Mouse (Mus musculus): ENCODE measurements around the gene Rpe.
"Not testable (repeated sequence)": the region's sequence is repeated elsewhere in the genome, so short reads cannot be mapped to it uniquely, and the experiment has no call there.

The Rpe gene

GRCm38 (mm10) chr1:66700693-66701575, at the start of gene Rpe:
Gene Rpe (plus strand): TSS chr1:66700831.
- peak; percentile 97 for DNase-seq

- no peak for DNase-seq
Observed at GRCm38 (mm10) chr1:66655119-66655746, 45.4 kb upstream of the Rpe start.

- no peak for DNase-seq
Observed at GRCm38 (mm10) chr1:66655747-66656119, 44.9 kb upstream of the Rpe start.

- no peak for DNase-seq
Observed at GRCm38 (mm10) chr1:66671475-66671874, 29.2 kb upstream of the Rpe start.

- no peak for DNase-seq
Observed at GRCm38 (mm10) chr1:66672812-66673211, 27.8 kb upstream of the Rpe start.

GRCm38 (mm10) chr1:66677928-66678327, 22.7 kb upstream of the Rpe start:
- DNase-seq = no peak

- DNase-seq = no peak
Observed at GRCm38 (mm10) chr1:66678662-66679061, 22.0 kb upstream of the Rpe start.

- DNase-seq = no peak
Observed at GRCm38 (mm10) chr1:66682974-66683373, 17.7 kb upstream of the Rpe start.

GRCm38 (mm10) chr1:66691772-66692171, 8.9 kb upstream of the Rpe start:
- DNase-seq = no peak

- DNase-seq = no peak
Observed at GRCm38 (mm10) chr1:66692308-66692707, 8.3 kb upstream of the Rpe start.

- DNase-seq = no peak
Observed at GRCm38 (mm10) chr1:66692780-66693392, 7.7 kb upstream of the Rpe start.

GRCm38 (mm10) chr1:66694266-66694665, 6.4 kb upstream of the Rpe start:
- DNase-seq = peak; percentile 22

- no peak for DNase-seq
Observed at GRCm38 (mm10) chr1:66695296-66695695, 5.3 kb upstream of the Rpe start.

- not testable (repeated sequence) for DNase-seq
Observed at GRCm38 (mm10) chr1:66699630-66700029, 1.0 kb upstream of the Rpe start.

GRCm38 (mm10) chr1:66700149-66700692, 410 bp upstream of the Rpe start:
- DNase-seq = no peak

GRCm38 (mm10) chr1:66701576-66701940, 927 bp downstream of the Rpe start:
- DNase-seq = no peak

GRCm38 (mm10) chr1:66702623-66703345, 2.2 kb downstream of the Rpe start:
- no peak for DNase-seq

- DNase-seq = no peak
Observed at GRCm38 (mm10) chr1:66704523-66704922, 3.9 kb downstream of the Rpe start.

- no peak for DNase-seq
Observed at GRCm38 (mm10) chr1:66712859-66713258, 12.2 kb downstream of the Rpe start.

- no peak for DNase-seq
Observed at GRCm38 (mm10) chr1:66730581-66730980, 29.9 kb downstream of the Rpe start.

GRCm38 (mm10) chr1:66768764-66769163, 68.1 kb downstream of the Rpe start:
- no peak for DNase-seq

All from thymus, postnatal 4 days (tissue).